Mouse (Mus musculus) forebrain, embryonic 12.5 days (tissue): ENCODE measurements around the gene Apba1. TPM values are rescaled to one million over a fixed set of nuclear protein-coding genes. Genes with fewer than 3 reads are reported as not detected.

Experiments
- ATAC-seq: fragments of 200-750 bp; cut with Nextera tagmentation; 2 replicates; pipeline ENCODE4 v1.8.0; 2017; ENCODE audit warnings: moderate TSS enrichment; ENCODE audit not compliant: low FRiP score
- H3K27ac ChIP-seq: fragments of 300-500 bp; sonication (generic); 2 replicates; pipeline ENCODE4 v1.5.1; 2016; ENCODE audit warnings: mild to moderate bottlenecking
- H3K27me3 ChIP-seq: fragments of 300-500 bp; sonication (generic); 2 replicates; pipeline ENCODE4 v1.6.1; 2016; ENCODE audit warnings: mild to moderate bottlenecking
- H3K36me3 ChIP-seq: fragments of 300-500 bp; sonication (generic); replicated peaks from 2 replicates; pipeline ENCODE4 v1.6.1; 2016; ENCODE audit warnings: mild to moderate bottlenecking
- H3K4me1 ChIP-seq: fragments of 300-500 bp; sonication (generic); 2 replicates; pipeline ENCODE4 v1.6.1; 2016
- H3K4me2 ChIP-seq: fragments of 300-500 bp; sonication (generic); 2 replicates; pipeline ENCODE4 v1.6.1; 2016; ENCODE audit warnings: mild to moderate bottlenecking, moderate library complexity
- H3K4me3 ChIP-seq: fragments of 300-500 bp; sonication (generic); replicated peaks from 2 replicates; pipeline ENCODE4 v1.5.1; 2016; ENCODE audit warnings: mild to moderate bottlenecking
- H3K9ac ChIP-seq: fragments of 300-500 bp; sonication (generic); 2 replicates; pipeline ENCODE4 v1.6.1; 2016; ENCODE audit warnings: mild to moderate bottlenecking
- H3K9me3 ChIP-seq: fragments of 300-500 bp; sonication (generic); 2 replicates; pipeline ENCODE4 v1.6.1; 2016
- WGBS: fragments of 180-500 bp; shearing (Covaris S2); methylation state at CpG from one replicate; pipeline ENCODE4 v1.1.7; 2016; 5-methylcytosine and 5-hydroxymethylcytosine counted together
- polyA plus RNA-seq: library from polyadenylated mRNA; unstranded; fragments of >200 nt; fragmentation: Nextera tagmentation; extraction: Ambion mirVana; gene quantifications from 2 replicates; pipeline ENCODE4 v1.2.1, GENCODE M21; 2016

Gene Apba1
- polyA plus RNA-seq, 1 experiment from 2014 or later: 2.8 TPM

DNA sequence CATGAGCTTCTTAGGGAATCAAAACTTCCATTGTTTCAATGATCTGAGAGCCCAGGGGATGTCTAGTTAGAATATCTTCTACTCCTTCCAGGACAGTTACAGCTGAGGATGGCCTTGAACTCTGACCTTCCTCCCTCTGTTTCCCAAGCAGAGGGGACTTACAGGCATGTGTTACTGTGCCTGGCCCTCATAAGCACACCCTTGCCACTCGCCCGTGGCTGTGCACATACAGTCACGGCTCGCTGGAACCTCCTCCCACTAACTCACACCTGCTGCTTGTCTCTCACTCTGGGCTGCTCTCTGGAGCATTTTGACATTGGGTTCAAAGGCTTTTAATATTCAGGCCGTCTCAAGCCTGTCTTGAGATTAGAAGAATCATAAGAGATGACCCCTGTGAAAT is 51.8 kb downstream of the Apba1 start:
- Histone ChIP-seq H3K36me3 (no peaks in the 10 kb centered on the region), H3K9ac (no peak overlapping the region), H3K27ac (no peak overlapping the region), H3K27me3 (no peaks in the 10 kb centered on the region), H3K4me2 (no peak overlapping the region), H3K4me1 (no peaks in the 10 kb centered on the region; the same call in 1 of the 2 replicates), H3K4me3 (no peak overlapping the region), H3K9me3 (no peaks in the 10 kb centered on the region)
- 78% methylated on average over 5 of the region's 5 CpGs for WGBS
- no peak for ATAC-seq

GRCm38 (mm10) chr19:23810976-23811375 is 52.3 kb downstream of the Apba1 start:
- WGBS: 64% methylated on average over 5 of the region's 5 CpGs
- Histone ChIP-seq H3K4me3 (no peak overlapping the region), H3K4me1 (no peaks in the 10 kb centered on the region; the same call in 1 of the 2 replicates), H3K9ac (no peak overlapping the region), H3K27me3 (no peaks in the 10 kb centered on the region), H3K9me3 (no peaks in the 10 kb centered on the region), H3K36me3 (no peaks in the 10 kb centered on the region), H3K4me2 (no peak overlapping the region), H3K27ac (no peak overlapping the region)
- ATAC-seq: no peak

- no peak for ATAC-seq
- WGBS: 85% methylated on average over 13 of the region's 13 CpGs
These were observed 58.1 kb downstream of the Apba1 start for GRCm38 (mm10) chr19:23816762-23817161.

DNA sequence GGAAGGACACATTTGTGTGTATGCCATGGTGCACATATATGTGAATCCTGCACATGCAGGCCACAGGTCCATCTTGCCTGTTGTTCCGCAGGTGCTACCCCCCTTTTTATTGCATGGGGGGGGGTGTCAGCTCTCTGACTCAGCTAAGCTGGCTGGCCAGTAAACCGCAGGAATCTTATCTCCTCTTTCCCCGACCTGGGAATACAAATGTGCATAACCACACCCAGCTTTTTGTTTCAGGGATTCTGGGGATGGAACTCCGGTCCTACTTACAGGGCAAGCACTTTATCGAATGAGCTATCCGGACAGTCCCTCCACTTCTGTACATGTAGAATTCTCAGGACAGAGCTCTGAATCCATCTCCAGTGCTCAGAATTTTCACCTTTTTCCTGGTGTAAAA is 58.5 kb downstream of the Apba1 start:
- Histone ChIP-seq H3K27ac (no peak overlapping the region), H3K4me1 (no peaks in the 10 kb centered on the region; the same call in 1 of the 2 replicates), H3K9ac (no peak overlapping the region), H3K9me3 (no peaks in the 10 kb centered on the region), H3K27me3 (no peaks in the 10 kb centered on the region), H3K36me3 (no peaks in the 10 kb centered on the region), H3K4me3 (no peak overlapping the region), H3K4me2 (no peak overlapping the region)
- no peak for ATAC-seq
- WGBS: 85% methylated on average over 6 of the region's 6 CpGs

More at GRCm38 (mm10) chr19:23816762-23817161, 58.1 kb downstream of the Apba1 start:
- H3K4me3 ChIP-seq: no peak overlapping the region
- H3K9ac ChIP-seq: no peak overlapping the region
- no peak overlapping the region for H3K4me2 ChIP-seq
- H3K36me3 ChIP-seq: no peaks in the 10 kb centered on the region
- no peaks in the 10 kb centered on the region for H3K27me3 ChIP-seq
- H3K4me1 ChIP-seq: no peaks in the 10 kb centered on the region
- no peaks in the 10 kb centered on the region for H3K9me3 ChIP-seq
- H3K27ac ChIP-seq: no peak overlapping the region

DNA sequence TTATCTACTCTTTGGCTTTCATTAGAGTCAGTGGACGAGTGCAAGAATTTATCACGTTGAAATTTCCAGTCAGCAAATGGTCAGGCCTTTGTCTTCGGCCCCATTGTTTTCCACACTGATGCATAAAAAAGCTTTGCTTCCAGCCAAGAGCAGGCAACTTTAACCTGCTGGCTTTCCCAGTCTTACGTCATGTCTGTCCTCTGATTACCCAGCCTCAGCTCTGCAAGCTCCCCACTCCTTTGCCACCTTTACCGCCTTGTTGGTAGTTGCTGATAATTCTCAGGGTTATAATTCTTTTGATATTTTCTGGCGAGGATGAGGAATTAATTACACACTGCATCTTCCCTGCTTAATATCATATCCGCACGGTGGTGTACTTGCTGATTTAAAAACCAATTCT is 61.2 kb downstream of the Apba1 start:
- no peaks in the 10 kb centered on the region for H3K9me3 ChIP-seq
- H3K27ac ChIP-seq: no peak overlapping the region
- H3K4me3 ChIP-seq: no peak overlapping the region
- H3K4me2 ChIP-seq: no peak overlapping the region
- H3K27me3 ChIP-seq: no peaks in the 10 kb centered on the region
- H3K9ac ChIP-seq: no peak overlapping the region
- 59% methylated on average over 8 of the region's 8 CpGs for WGBS
- no peaks in the 10 kb centered on the region for H3K36me3 ChIP-seq
- no peak for ATAC-seq
- H3K4me1 ChIP-seq: no peaks in the 10 kb centered on the region; the same call in 1 of the 2 replicates

GRCm38 (mm10) chr19:23822497-23822896 is 63.8 kb downstream of the Apba1 start:
- H3K36me3 ChIP-seq: no peaks in the 10 kb centered on the region
- no peaks in the 10 kb centered on the region for H3K9me3 ChIP-seq
- H3K4me1 ChIP-seq: no peaks in the 10 kb centered on the region; the same call in 1 of the 2 replicates
- no peak overlapping the region for H3K4me2 ChIP-seq
- H3K9ac ChIP-seq: no peak overlapping the region
- no peaks in the 10 kb centered on the region for H3K27me3 ChIP-seq
- ATAC-seq: no peak
- no peak overlapping the region for H3K27ac ChIP-seq
- WGBS: 60% methylated on average over 3 of the region's 3 CpGs
- H3K4me3 ChIP-seq: no peak overlapping the region

DNA sequence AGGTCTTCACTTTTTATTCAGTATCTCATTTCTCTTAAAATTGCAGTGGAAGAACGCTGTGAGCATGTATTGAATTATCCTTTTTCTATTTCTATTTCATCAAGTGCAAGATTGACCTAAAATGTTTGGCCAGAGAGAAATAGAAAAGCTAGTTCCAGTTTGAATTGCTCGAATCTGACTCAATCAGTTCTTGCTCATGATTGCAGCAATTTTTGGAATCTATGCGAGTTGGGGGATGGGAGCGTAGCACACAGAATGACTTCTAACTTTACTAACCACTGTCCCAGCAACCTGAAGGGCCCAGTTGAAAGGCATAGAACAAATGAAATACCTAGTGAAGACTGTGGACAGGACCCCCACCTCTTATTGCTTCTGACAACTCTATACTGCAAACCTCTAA is 64.8 kb downstream of the Apba1 start:
- Histone ChIP-seq H3K9me3 (no peaks in the 10 kb centered on the region), H3K36me3 (no peaks in the 10 kb centered on the region), H3K27me3 (no peaks in the 10 kb centered on the region), H3K4me2 (no peak overlapping the region), H3K27ac (no peak overlapping the region), H3K9ac (no peak overlapping the region), H3K4me3 (no peak overlapping the region), H3K4me1 (no peaks in the 10 kb centered on the region; the same call in 1 of the 2 replicates)
- WGBS: 92% methylated on average over 4 of the region's 4 CpGs
- ATAC-seq: no peak

GRCm38 (mm10) chr19:23826251-23826650 is 67.6 kb downstream of the Apba1 start:
- Histone ChIP-seq H3K9ac (no peak overlapping the region), H3K4me1 (no peaks in the 10 kb centered on the region; the same call in none of the 2 replicates)
- no peak for ATAC-seq

DNA sequence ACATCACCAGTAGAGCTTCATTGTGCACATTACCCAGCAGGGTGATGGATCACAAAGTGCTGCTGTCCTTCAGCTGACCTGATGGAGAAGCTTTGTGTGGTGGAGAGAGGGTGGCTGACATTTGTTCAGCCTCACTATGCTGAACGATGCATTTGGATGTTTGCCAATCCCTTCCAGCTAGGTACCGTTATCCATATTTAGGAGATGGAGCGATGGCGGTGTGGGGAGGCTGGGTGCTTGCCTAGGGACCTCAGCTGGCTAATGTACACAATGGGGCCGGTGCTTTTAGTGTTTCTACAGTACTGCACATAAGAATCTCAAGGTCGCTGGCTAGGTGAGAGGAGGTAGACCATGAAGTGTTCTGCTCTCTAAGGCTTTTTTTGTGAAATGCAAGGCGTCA is 72.1 kb downstream of the Apba1 start:
- Histone ChIP-seq H3K4me3 (no peak overlapping the region), H3K36me3 (no peaks in the 10 kb centered on the region), H3K27me3 (no peaks in the 10 kb centered on the region), H3K9me3 (no peaks in the 10 kb centered on the region), H3K9ac (no peak overlapping the region), H3K4me2 (no peak overlapping the region), H3K4me1 (peaks cover 24% of the 10 kb centered on the region), H3K27ac (0 out of 2 replicates have a peak overlapping the region, but pooled peaks have one; percentile 5)
- WGBS: 70% methylated on average over 7 of the region's 7 CpGs
- ATAC-seq: no peak

More at GRCm38 (mm10) chr19:23826251-23826650, 67.6 kb downstream of the Apba1 start:
- 94% methylated on average over 8 of the region's 8 CpGs for WGBS
- Histone ChIP-seq H3K27me3 (no peaks in the 10 kb centered on the region), H3K27ac (no peak overlapping the region), H3K9me3 (no peaks in the 10 kb centered on the region), H3K4me3 (no peak overlapping the region), H3K4me2 (no peak overlapping the region), H3K36me3 (no peaks in the 10 kb centered on the region)

DNA sequence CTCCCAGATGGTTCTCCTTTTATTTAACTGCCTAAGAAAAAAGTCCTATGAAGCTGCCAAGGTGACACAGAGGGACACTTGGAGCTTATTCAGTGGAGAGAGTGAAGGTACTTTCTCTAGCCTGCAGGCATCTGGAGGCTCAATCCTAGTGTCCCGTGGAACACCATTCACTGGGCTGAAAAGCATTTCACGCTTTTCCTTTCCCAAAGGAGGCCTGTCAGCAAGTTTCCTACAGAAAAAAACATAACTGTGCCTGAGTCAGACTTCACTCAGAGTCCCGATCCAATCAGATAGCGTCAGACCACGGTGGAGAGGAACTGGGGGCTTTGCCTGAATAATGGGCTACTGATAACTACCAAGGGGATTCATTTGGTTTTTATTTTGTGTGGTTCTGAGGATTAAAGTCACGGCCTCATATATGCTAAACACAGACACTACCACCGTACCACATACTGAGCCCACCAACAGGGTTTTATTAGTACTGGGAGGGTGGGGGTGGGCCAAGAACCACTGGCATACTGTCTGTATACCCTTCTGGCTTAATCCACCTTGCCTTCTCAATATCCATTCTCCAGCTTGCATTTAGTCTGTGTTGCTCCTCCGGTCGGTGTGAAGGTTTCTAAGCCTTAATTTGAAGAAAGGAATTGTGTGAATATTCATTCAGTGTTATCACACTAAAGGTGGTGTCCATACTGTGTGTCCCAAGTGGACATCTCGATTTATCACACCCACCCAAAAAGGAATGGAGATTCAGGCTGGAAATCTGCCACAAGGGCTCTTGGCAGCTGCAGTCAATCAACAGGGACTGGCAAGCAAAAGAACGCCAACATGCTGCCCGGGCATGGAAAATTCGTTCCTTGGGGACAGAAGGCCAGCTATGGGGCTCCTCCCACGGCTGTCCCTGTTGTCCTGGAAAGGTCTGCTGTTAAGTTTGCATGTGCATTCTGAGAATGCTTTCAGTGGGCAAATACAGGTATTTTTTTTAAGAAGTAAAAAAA is 75.3 kb downstream of the Apba1 start:
- Histone ChIP-seq H3K4me2 (no peak overlapping the region), H3K27ac (peak overlapping the region; percentile 63; the same call in 1 of the 2 replicates), H3K4me3 (no peak overlapping the region), H3K4me1 (peaks cover 25% of the 10 kb centered on the region), H3K36me3 (no peaks in the 10 kb centered on the region), H3K9me3 (no peaks in the 10 kb centered on the region), H3K27me3 (no peaks in the 10 kb centered on the region), H3K9ac (no peak overlapping the region)
- WGBS: 66% methylated on average over 14 of the region's 14 CpGs
- ATAC-seq: no peak

- Histone ChIP-seq H3K4me2 (no peak overlapping the region), H3K27me3 (no peaks in the 10 kb centered on the region), H3K4me1 (peaks cover 25% of the 10 kb centered on the region), H3K9ac (no peak overlapping the region), H3K27ac (no peak overlapping the region), H3K9me3 (no peaks in the 10 kb centered on the region), H3K36me3 (no peaks in the 10 kb centered on the region), H3K4me3 (no peak overlapping the region)
- ATAC-seq: no peak
- 82% methylated on average over 3 of the region's 3 CpGs for WGBS
These were observed 76.0 kb downstream of the Apba1 start for GRCm38 (mm10) chr19:23834721-23835120.

DNA sequence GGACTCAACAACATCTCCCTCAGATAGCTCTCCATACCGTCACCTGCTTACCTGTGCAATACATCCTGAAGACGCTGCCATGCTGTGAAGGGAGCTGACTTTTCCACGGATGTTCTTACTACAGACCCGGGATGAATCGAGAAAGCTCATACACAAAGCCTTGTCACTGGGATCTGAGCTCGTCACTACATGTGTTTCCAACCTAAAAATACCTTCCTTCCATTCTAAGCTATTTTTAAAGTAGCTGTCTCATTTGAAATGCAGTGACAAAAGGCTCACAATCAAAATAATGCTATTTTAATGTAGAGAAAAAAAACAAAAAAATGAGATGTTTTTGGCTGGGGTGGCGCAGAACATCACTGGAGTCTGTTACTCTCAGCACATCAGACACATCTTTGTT is 97.1 kb downstream of the Apba1 start:
- Histone ChIP-seq H3K27me3 (no peaks in the 10 kb centered on the region), H3K36me3 (no peaks in the 10 kb centered on the region), H3K4me2 (no peak overlapping the region), H3K27ac (no peak overlapping the region), H3K9me3 (peaks cover 9% of the 10 kb centered on the region; the same call in 1 of the 2 replicates), H3K4me3 (no peak overlapping the region), H3K9ac (no peak overlapping the region), H3K4me1 (peaks cover 3% of the 10 kb centered on the region; the same call in 1 of the 2 replicates)
- 91% methylated on average over 7 of the region's 7 CpGs for WGBS
- no peak for ATAC-seq
